Mouse (Mus musculus): Measurements from ENCODE around the gene Nfe2l3.
"Not testable (repeated sequence)": the region's sequence is repeated elsewhere in the genome, so short reads cannot be mapped to it uniquely, and the experiment has no call there.

Gene Nfe2l3

GRCm38 (mm10) chr6:51452927-51453503 lies 20.5 kb downstream of the Nfe2l3 start:
- DNase-seq = no peak

GRCm38 (mm10) chr6:51454949-51455348 lies 22.5 kb downstream of the Nfe2l3 start:
- DNase-seq = no peak

DNA sequence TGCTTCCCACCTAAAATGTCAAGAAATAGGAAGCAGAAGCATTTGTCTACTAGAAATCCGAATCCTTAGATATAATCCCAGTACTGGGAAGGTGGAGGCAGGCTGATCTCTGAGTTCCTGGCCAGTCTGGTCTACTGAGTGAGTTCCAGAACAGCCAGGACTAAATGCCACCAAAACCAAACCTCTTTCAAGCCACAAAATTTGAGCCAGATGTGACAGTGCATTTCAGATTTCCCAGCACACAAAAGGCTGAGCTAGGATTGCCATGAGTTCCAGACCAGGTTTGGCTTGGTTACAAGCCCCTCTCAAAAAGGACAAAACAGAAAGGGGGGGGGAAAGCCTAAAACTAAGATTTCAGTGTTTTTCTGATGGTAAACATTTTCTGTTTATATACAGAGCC lies 23.7 kb downstream of the Nfe2l3 start:
- no peak for DNase-seq

DNA sequence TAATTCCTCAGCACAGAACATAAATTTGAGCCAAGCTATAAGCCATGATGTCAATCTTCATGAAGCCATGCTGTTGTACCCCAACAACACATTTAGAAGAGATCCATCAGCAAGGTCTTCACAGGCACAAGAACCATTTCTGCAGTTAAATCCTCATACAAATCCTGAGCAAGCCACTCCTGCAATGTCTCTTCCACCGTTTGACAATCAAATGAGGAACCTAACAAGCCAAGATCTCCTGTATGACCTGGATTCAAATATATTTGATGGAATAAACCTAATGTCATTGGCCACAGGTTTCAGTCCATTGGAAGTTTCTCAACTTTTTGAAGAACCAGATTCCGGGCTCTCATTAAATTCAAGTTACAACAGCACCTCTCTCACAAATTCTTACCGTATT lies 24.8 kb downstream of the Nfe2l3 start:
- no peak for DNase-seq

GRCm38 (mm10) chr6:51457770-51458387 lies 25.4 kb downstream of the Nfe2l3 start:
- no peak for DNase-seq

DNA sequence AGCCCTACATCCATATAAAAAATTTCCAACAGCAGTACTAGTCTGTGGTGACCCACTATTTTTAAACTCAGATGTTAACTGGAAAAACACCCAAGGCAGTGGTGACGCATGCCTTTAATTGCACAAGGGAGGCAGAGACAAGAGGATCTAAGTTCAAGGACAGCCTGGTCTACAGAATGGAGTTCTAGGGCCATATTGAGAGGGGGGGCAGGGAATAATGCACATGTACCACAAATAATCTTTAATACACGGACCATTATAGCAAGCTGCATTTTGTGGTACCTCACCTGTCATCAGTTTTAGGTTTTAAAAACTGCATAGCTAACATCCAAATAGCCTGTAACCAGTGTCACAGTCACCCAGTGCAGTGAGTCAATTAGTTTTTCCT lies 26.4 kb downstream of the Nfe2l3 start:
- DNase-seq = no peak

- no peak for DNase-seq
These were observed 27.0 kb downstream of the Nfe2l3 start for GRCm38 (mm10) chr6:51459313-51460020.

GRCm38 (mm10) chr6:51460021-51460360 lies 27.5 kb downstream of the Nfe2l3 start:
- no peak for DNase-seq

DNA sequence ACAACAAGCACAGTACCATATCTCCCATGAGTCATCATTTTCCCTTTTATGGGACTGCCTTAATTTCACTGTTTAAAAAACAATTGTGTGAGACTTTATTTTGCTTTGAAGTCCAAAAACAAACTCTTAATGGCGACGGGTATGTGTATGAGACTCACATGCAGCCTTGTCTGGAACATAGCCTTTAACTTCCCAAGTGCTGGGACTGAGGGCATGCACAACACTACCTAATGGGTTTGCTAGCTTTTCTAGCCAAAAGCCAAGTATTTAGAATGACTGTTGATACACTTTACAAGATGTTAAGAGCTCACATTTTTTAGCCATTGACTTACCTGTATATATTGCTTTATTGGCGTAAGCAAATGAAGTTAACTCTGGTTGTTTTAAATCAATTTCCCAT lies 27.9 kb downstream of the Nfe2l3 start:
- no peak for DNase-seq

- no peak for DNase-seq
These were observed 35.2 kb downstream of the Nfe2l3 start for GRCm38 (mm10) chr6:51467649-51468048.

GRCm38 (mm10) chr6:51468891-51469561 lies 36.6 kb downstream of the Nfe2l3 start:
- DNase-seq = peak; percentile 89

DNA sequence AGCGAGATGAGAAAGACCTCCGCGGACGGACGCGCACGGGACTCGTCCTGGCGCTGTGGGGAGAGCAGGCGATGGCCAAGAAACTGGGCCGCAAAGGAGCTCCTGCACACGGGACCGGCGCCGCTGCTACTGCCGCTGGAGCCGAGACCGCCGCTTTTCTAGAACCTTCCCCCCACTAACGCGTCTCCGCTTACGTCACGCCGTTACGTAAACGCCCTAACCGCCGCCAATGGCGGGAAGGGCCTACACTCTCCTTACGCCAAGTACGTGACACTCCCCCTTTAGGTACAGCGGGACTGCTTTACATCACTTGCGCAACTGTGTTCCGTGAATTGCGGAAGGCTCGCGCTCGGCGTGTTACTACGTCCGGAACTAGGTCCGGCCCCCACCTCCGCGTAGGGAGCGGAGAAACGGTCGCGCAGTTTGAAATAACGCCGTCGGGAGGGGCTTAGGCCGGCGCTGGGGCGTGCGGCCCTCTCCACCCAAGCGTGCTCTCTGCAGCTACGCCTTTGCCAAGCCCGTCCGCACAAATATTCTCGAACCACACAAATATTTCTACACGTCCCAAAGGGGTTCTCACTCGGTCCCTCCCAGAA lies 37.3 kb downstream of the Nfe2l3 start, which contains the start of gene Hnrnpa2b1:
Gene Hnrnpa2b1, minus strand, starts transcription at position 180 of the 596 bp plus-strand sequence.
- DNase-seq = peak; percentile 98

DNA sequence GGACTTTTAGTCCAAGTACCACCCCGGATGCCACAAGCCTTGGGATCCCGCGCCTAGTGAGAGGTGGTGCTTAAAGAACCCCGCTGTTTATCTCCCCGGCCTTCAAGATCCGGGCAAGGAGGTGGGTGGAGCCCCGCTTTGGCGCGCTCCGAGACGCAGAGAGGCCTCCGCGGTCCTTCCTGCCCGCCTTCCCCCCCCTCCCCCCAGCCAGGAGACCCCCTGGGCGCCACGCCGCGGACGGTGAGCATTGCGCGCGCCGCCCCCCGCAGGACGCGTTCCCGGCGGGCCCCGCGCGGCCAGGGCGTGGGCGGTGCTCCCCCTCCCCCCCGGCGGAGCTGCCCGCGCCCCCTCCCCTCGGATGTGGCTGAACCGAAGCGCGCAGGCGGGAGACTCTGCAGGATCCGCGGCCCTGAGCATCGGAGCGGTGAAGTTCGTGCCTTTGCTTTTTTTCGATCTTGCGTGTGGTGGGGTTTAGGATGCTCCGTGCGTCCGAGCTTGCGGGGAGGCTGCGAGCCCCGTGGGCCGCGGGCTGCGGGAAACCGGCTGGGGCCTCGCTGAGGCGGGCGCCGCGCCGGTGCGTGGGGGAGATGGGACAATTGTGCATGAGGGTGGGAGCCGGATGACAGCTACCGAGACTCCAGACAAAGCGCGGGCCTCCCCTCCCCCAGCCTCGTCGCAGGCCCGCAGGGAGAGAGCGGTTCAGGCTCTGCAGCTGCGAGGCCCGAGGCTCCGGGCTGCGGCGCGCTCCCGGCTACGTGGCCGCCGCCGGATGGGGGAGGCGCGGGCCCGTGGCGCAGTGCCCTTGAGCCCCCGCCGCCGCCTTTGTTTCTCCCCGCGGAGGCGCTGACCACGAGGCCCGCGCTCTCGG lies 38.1 kb downstream of the Nfe2l3 start, which contains the start of gene Cbx3:
Gene Cbx3, plus strand, starts transcription at position 50 of the 868 bp plus-strand sequence.
- peak; percentile 91 for DNase-seq

DNA sequence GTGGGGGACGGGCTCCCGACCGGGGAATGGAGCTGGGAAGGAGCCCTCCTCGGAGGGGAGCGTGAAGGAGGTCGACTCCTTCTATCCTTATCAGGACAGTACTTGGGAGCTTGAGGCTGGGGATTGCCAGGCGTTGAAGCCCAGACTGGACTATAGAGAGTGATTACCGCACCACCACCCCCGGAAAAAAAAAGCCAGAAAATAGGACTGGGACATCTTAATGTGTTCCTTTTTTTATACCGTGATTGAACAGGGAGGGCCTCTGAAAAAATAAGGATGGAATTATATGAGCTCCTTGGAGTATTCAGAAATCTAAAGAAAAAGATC lies 38.7 kb downstream of the Nfe2l3 start:
- peak; percentile 72 for DNase-seq

DNA sequence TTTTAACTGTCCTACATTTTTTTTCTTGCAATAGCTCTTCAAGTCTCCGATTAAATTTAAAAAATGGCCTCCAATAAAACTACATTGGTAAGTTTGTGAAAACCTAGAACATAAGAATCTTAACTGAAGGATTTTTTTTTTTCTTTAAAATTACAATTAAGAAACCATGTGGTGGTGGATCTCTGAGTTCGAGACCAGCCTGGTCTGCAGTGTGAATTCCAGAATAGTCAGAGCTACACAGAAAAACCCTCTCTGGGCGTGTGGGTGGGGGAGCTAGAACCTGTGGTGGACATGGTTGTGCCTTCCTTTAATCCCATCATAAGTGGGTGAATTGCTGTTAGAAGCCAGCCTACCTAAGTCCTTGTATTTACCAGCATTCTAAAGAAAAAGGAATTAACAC lies 39.3 kb downstream of the Nfe2l3 start:
- DNase-seq = peak; percentile 35

- no peak for DNase-seq
These were observed 39.7 kb downstream of the Nfe2l3 start for GRCm38 (mm10) chr6:51472213-51472612.

DNA sequence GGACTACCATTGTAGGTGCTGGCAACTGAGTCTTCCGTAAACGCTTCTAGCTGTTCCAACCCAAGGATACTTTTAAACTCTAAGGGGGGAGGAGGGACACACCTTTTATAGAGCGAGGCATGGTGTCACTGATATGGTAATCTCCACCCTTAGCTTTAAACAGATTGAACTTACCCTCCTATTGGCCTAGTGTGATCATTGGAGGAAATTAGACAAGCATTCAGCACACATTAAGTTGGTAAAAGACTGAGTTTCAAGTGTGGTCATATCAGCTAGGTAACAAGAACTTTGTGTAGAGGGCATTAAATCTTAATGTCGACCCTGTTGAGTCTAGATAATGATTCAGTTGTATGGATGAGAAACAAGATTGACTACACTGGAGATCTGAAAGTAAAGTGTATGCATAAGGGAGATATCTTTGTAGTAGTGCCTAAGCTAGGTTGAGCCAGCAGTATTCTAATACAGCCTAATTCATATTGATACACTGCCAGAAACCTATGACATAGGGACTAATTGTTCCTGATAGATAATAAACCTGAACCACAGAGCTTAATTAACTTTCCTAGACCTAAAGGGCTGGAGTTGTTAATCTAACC lies 46.8 kb downstream of the Nfe2l3 start:
- DNase-seq = no peak

GRCm38 (mm10) chr6:51481548-51481947 lies 49.1 kb downstream of the Nfe2l3 start:
- no peak for DNase-seq

DNA sequence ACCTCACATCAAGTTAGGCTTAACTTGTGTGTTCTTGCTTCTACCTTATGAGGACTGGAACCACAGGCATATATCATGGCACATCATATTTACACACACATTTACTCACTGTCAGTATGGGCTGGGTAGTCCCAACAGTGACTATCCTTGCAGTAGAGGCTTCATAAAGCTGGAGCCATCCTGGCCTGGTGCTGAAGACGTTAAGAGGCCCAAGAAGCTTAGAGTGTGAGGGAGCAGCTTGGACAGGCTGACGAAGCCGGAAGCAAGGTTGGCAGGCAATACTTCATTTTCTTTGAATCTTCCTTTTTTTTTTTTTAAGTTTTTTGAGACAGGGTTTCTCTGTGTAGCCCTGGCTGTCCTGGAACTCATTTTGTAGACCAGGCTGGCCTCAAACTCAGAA lies 51.4 kb downstream of the Nfe2l3 start:
- DNase-seq = no peak

GRCm38 (mm10) chr6:51484556-51484955 lies 52.1 kb downstream of the Nfe2l3 start:
- not testable (repeated sequence) for DNase-seq

- no peak for DNase-seq
These were observed 53.2 kb downstream of the Nfe2l3 start for GRCm38 (mm10) chr6:51485646-51486045.

Measured in liver (tissue).